Mouse (Mus musculus) forebrain, postnatal 0 days (tissue): Measurements from ENCODE around the gene A930004D18Rik. TPM values are rescaled to one million over a fixed set of nuclear protein-coding genes. Genes with fewer than 3 reads are reported as not detected.

ENCODE experiments used
- ATAC-seq: fragments of 200-750 bp; cut with Nextera tagmentation; 2 replicates; pipeline ENCODE4 v1.8.0; 2017; ENCODE audit warnings: mild to moderate bottlenecking, moderate library complexity
- DNase-seq: peaks from one replicate; pipeline ENCODE4 v3.0.0-alpha.2; 2015
- H3K27ac ChIP-seq: fragments of 300-500 bp; sonication (generic); 2 replicates; pipeline ENCODE4 v1.5.1; 2014; ENCODE audit warnings: low read depth, mild to moderate bottlenecking, antibody characterized with exemption, low read length, moderate library complexity, mixed read lengths
- H3K27me3 ChIP-seq: fragments of 300-500 bp; sonication (generic); 2 replicates; pipeline ENCODE4 v1.6.1; 2014; ENCODE audit warnings: mild to moderate bottlenecking, low read length, mixed read lengths; ENCODE audit not compliant: insufficient read depth
- H3K36me3 ChIP-seq: fragments of 300-500 bp; sonication (generic); 2 replicates; pipeline ENCODE4 v1.6.1; 2014; ENCODE audit warnings: mild to moderate bottlenecking, moderate library complexity; ENCODE audit not compliant: insufficient read depth
- H3K4me1 ChIP-seq: fragments of 300-500 bp; sonication (generic); 2 replicates; pipeline ENCODE4 v1.6.1; 2014; ENCODE audit warnings: antibody characterized with exemption; ENCODE audit not compliant: insufficient read depth
- H3K4me2 ChIP-seq: fragments of 300-500 bp; sonication (generic); 2 replicates; pipeline ENCODE4 v1.6.1; 2014; ENCODE audit warnings: low read depth, mild to moderate bottlenecking, moderate library complexity
- H3K4me3 ChIP-seq: fragments of 300-500 bp; sonication (generic); 2 replicates; pipeline ENCODE4 v1.5.1; 2014; ENCODE audit warnings: low read depth, low read length, mixed read lengths
- H3K9ac ChIP-seq: fragments of 300-500 bp; sonication (generic); 2 replicates; pipeline ENCODE4 v1.6.1; 2014; ENCODE audit warnings: mild to moderate bottlenecking
- H3K9me3 ChIP-seq: fragments of 300-500 bp; sonication (generic); 2 replicates; pipeline ENCODE4 v1.6.1; 2016; ENCODE audit warnings: low read length
- CTCF ChIP-seq: sonication (generic); IDR thresholded peaks from 2 replicates; pipeline ENCODE4 v1.5.1; 2016; ENCODE audit warnings: antibody characterized with exemption, control low read depth, low read depth
- WGBS: fragments of 180-500 bp; shearing (Covaris S2); extraction: QIAGEN DNeasy Blood & Tissue Kit; methylation state at CpG from one replicate; pipeline ENCODE4 v1.1.7; 2014; 5-methylcytosine and 5-hydroxymethylcytosine counted together
- polyA plus RNA-seq: library from polyadenylated mRNA; unstranded; fragments of >200 nt; fragmentation: Nextera tagmentation; extraction: Ambion mirVana; gene quantifications from 2 replicates; pipeline ENCODE4 v1.2.1, GENCODE M21; 2015
- total RNA-seq: library from RNA; depleted of rRNA; stranded (reverse); fragments of >200 nt; gene quantifications from 2 replicates; pipeline ENCODE4 v1.2.3, GENCODE M21; 2014

The A930004D18Rik gene
- total and polyA plus RNA-seq, 2 experiments from 2014 or later = 3.5 to 10.1 TPM

DNA sequence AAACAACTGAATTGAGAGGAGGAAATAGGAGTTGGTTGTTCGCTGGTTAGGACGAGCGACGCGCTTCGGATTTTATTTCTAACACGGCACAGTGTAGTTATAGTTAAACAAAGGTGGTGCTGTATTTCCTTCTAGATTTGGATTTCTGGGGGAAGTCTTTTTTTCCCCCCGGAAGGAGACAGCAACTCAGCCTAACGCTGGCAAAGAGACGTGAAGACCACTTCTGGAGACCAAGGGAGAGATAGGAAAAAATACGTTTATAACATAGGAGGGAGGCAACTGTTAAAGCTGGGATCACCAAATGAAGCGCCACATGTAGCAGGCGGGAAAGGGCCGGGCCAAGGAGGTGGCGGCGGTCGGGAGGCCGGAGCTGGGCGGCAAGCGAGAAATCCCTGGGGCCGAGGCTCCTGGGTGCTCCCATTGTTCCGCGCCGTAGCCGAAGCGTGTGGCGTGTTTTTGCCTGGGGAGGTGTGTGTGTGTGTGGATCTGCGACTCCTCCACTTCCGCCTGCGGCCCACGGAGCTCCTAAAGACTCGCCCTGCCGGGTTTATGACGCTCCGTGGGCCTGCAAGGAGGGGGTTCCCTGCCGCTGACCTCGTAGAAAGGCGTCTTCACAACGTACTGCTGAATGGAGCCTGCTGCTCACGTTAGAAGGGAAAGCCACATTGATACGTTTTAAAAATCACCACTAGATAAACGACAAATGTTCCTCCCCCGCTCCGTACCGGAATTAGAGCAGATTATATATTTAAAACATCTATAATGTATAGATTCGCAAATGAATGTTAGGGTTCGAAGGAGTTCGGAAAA is 20.0 kb upstream of the A930004D18Rik start:
- Histone ChIP-seq H3K9ac (peak overlapping the region; percentile 82), H3K9me3 (no peaks in the 10 kb centered on the region), H3K27ac (peak overlapping the region; percentile 94), H3K36me3 (no peaks in the 10 kb centered on the region), H3K4me3 (peak overlapping the region; percentile 69), H3K4me2 (peak overlapping the region; percentile 79), H3K4me1 (no peaks in the 10 kb centered on the region), H3K27me3 (no peaks in the 10 kb centered on the region)
- ATAC-seq (peak; percentile 17), DNase-seq (peak; percentile 77)
- no peak for TF ChIP-seq CTCF
- under 1% methylated on average over 48 of the region's 48 CpGs for WGBS

DNA sequence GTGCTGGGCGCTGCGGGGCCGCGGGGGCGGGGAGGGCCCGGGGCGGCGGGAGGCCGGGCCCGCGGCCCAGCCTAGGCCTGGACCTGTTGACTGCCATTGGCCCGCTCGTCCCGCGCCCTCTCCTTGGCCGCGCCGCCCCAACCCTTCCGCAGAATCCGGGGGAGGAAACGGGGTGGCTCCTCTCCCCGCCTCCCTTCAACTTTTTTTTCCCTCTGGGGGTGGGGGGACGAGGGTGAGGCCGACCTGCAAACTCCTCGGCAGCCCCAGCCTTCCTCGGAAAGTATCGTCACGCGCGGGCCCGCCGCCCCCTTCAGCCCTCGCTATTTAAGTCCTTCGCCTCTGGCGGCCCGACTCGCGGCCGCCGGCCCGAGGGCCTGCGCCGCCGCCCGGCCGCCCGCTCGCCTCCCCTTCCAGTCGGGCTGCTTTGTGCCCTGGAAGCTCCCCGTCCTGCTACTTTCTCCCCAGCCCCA is 19.3 kb upstream of the A930004D18Rik start:
- H3K4me3 ChIP-seq = peak overlapping the region; percentile 69
- DNase-seq = peak; percentile 86
- no peaks in the 10 kb centered on the region for H3K27me3 ChIP-seq
- peak overlapping the region; percentile 82 for H3K9ac ChIP-seq
- H3K36me3 ChIP-seq = no peaks in the 10 kb centered on the region
- no peaks in the 10 kb centered on the region for H3K9me3 ChIP-seq
- H3K27ac ChIP-seq = peak overlapping the region; percentile 94
- ATAC-seq = peak; percentile 87
- TF ChIP-seq CTCF = no peak
- no peaks in the 10 kb centered on the region for H3K4me1 ChIP-seq
- WGBS = 1% methylated on average over 37 of the region's 50 CpGs
- H3K4me2 ChIP-seq = peak overlapping the region; percentile 79

DNA sequence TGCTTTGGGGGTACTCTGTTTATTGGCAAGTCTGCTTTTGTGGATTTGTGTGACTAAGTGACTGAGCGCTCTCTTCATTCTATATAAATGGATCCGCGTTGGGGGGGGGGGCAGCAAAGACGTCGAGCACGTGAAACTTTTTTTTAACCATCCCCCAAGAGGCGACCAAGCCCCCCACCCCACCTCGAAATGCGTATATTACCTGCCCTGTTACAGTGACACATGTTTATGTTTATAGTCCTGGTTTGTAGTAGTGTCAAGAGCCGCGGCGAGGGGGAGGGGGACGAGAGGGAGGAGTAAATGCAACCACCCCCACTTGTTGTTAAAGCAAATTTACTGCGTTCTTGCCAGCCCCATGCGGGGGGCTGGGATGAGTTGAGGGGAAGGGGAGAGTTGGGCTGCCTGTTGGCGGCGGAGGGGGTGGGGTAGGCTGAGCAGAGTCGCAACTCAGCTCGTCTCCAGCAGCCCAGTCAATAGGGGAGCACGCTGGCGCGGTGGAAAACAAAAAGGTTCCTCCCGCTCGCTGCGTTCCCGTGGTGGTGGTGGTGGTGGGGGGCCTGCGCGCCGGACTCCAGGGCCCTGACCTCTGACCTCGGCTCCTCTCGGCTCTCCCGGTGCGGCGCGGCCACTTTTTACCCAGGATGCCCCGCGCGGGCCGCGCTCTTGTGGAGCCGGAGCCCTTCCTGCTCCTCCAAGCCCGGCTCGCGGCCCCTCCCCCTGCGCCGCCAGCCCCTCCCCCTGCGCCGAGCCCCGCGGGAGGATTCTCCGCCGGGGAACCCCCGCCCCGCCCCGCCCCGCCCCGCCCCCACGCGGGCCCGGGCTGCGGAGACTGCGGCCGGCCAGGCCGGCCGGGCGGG is 18.6 kb upstream of the A930004D18Rik start:
- no peaks in the 10 kb centered on the region for H3K9me3 ChIP-seq
- ATAC-seq (peak; percentile 87), DNase-seq (peak; percentile 91)
- peak overlapping the region; percentile 79 for H3K4me2 ChIP-seq
- no peaks in the 10 kb centered on the region for H3K36me3 ChIP-seq
- TF ChIP-seq CTCF = no peak
- no peaks in the 10 kb centered on the region for H3K4me1 ChIP-seq
- no peaks in the 10 kb centered on the region for H3K27me3 ChIP-seq
- peak overlapping the region; percentile 69 for H3K4me3 ChIP-seq
- peak overlapping the region; percentile 82 for H3K9ac ChIP-seq
- H3K27ac ChIP-seq = peak overlapping the region; percentile 94
- 3% methylated on average over 52 of the region's 66 CpGs for WGBS

DNA sequence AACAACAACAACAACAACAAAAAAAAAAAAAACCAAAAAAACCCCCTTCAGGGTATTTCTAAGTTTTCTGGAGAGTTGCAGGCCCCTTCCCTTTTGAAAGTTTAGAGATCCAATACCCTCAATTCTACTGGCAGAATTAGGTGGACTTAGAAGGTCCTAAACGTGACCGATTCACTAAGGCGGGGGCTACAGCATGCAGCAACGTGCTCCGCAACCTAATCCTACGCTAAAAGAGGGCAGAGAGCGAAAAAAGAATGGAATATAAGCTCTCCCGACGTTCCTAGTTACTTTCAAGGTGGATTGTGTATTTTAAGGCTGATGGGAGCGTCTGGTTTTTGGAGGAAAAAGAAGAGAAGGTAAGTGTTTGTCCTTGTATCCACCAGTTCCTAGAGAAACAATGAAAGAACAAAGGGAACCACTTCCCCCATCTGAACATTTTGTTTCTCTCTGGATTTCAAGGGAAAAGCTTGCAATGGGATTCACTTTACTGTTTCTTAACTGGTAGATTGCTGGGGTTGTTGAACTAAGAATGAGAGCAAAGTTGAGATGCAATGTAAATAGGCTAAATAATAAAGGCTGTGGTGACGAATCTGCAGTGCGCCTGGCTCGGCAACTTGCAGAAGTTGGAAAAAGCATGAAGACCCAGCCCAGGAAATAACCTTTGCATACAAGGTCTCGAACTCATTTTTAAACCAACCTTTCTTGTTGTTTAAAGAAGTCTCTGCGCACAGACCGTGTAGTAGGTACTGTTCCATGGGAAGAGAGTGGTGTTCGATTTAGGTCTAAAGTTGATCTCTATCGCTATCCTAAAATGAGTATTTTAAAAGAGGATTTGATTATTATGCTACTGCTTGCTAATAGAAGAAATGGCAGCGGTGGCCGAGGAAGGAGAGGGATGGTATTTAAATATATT is 17.7 kb upstream of the A930004D18Rik start, which contains the start of gene Mllt10:
TSS of gene Mllt10 (plus strand) at position 222 of the 913 bp plus-strand sequence.
- H3K36me3 ChIP-seq = no peaks in the 10 kb centered on the region
- no peak for TF ChIP-seq CTCF
- H3K27ac ChIP-seq = peak within 1 kb of the TSS; percentile 94
- no peaks in the 10 kb centered on the region for H3K9me3 ChIP-seq
- H3K27me3 ChIP-seq = no peaks in the 10 kb centered on the region
- peak within 1 kb of the TSS; percentile 82 for H3K9ac ChIP-seq
- ATAC-seq (no peak), DNase-seq (peak; percentile 55)
- 10% methylated on average over 20 of the region's 20 CpGs for WGBS
- no peaks in the 10 kb centered on the region for H3K4me1 ChIP-seq
- H3K4me2 ChIP-seq = peak within 1 kb of the TSS; percentile 79
- H3K4me3 ChIP-seq = peak within 1 kb of the TSS; percentile 69

DNA sequence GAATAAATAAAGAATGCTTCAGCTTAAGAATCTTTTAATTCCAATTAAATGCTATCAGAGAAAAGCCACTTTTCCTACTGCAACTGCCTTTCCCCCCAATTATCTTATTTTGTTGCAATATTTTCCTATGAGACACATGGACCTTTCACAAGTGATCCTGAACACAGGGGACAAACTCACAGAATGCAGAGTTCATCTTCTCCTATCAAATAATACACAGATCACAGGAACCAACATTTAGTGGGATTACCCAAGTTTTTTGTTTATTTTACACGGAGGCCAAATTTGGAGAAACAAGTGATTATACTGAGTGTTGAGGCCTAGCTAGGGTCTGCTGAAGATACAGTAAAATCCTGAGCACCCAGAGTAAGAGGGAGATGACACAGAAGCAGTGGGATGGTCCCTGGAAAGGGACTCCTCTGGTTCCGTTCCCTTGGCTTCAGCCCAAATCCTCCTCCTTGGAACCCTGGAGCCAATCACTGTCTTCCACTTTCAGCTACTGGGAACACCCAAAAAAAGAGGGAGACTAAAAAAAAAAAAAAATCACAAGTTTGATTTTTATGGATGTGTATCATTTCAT is 16.5 kb upstream of the A930004D18Rik start:
- no peaks in the 10 kb centered on the region for H3K36me3 ChIP-seq
- WGBS = 24% methylated on average over 2 of the region's 2 CpGs
- H3K4me2 ChIP-seq = no peak overlapping the region
- no peak overlapping the region for H3K27ac ChIP-seq
- ATAC-seq (no peak), DNase-seq (peak; percentile 69)
- TF ChIP-seq CTCF = no peak
- no peak overlapping the region for H3K4me3 ChIP-seq
- H3K9me3 ChIP-seq = no peaks in the 10 kb centered on the region
- H3K4me1 ChIP-seq = peaks cover 9% of the 10 kb centered on the region
- no peak overlapping the region for H3K9ac ChIP-seq
- no peaks in the 10 kb centered on the region for H3K27me3 ChIP-seq
